Mouse (Mus musculus) olfactory bulb, adult 2 months (tissue): ENCODE results near the gene Cope.

ENCODE experiments used
- CTCF ChIP-seq: fragments of 200-500 bp; IDR thresholded peaks from 2 replicates; pipeline ENCODE4 v1.5.1; 2012; ENCODE audit warnings: low read depth, mild to moderate bottlenecking, low read length, moderate library complexity; ENCODE audit not compliant: insufficient read depth
- POLR2A ChIP-seq: fragments of 200-500 bp; IDR thresholded peaks from 2 replicates; pipeline ENCODE4 v1.6.1; 2012; ENCODE audit warnings: mild to moderate bottlenecking, low read depth, low read length, moderate library complexity; ENCODE audit not compliant: insufficient read depth

DNA sequence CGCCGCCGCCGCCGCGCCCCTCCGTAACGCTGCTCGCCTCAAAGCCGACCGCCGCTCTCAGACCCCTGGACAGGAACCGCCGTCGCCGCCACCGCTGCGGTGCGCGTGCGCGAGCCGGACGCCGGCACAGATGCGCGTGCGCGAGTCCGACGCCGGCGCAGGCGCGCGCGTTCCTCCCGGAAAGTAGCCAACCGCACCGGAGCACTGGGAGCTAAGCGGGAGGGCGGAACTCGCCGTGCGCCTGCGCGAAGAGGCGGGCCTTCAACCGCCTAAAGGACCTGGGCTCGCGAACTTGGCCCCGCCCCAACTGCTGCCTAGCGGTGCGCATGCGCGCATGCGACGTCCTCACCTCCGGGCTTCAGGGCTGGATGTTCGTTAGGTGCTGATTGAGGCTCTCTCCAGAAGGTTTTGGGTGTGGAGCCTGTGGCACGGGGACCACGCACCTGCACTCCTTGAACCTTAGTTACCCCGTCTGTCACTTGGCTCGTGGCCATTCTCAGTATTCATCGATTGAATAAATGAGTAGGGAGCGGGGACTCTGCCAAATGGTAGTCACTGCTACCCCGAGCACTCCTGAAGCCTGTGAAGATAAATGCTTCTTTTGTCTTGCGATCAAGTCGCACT is 51.0 kb downstream of the Cope start, which contains the start of gene Upf1:
- TF ChIP-seq CTCF, result no peak
- TF ChIP-seq POLR2A, result peak; percentile 96
